Mouse (Mus musculus): ENCODE results near the gene Rps16.

The Rps16 gene

GRCm38 (mm10) chr7:28372251-28373108 lies 22.0 kb downstream of the Rps16 start, which contains the start of gene Plekhg2:
Gene Plekhg2 (minus strand): TSS chr7:28372599.
- in situ Hi-C loops (cut with MboI; ENCODE audit: low sequenced_read_pairs): no loop called here

- in situ Hi-C loops (cut with MboI; ENCODE audit: low sequenced_read_pairs): no loop called here
Observed at GRCm38 (mm10) chr7:28373131-28373581, 22.7 kb downstream of the Rps16 start.

- in situ Hi-C loops (cut with MboI; ENCODE audit: low sequenced_read_pairs): no loop called here
Observed at GRCm38 (mm10) chr7:28373891-28374495, 23.5 kb downstream of the Rps16 start.

- in situ Hi-C loops (cut with MboI; ENCODE audit: low sequenced_read_pairs): no loop called here
Observed at GRCm38 (mm10) chr7:28374647-28375046, 24.2 kb downstream of the Rps16 start.

- in situ Hi-C loops (cut with MboI; ENCODE audit: low sequenced_read_pairs): no loop called here
Observed at GRCm38 (mm10) chr7:28375176-28375921, 24.9 kb downstream of the Rps16 start.

GRCm38 (mm10) chr7:28376011-28376771 lies 25.7 kb downstream of the Rps16 start:
- in situ Hi-C loops (cut with MboI; ENCODE audit: low sequenced_read_pairs): no loop called here

- in situ Hi-C loops (cut with MboI; ENCODE audit: low sequenced_read_pairs): no loop called here
Observed at GRCm38 (mm10) chr7:28377190-28378065, 27.0 kb downstream of the Rps16 start.

GRCm38 (mm10) chr7:28378066-28378690 lies 27.7 kb downstream of the Rps16 start:
- in situ Hi-C loops (cut with MboI; ENCODE audit: low sequenced_read_pairs): no loop called here

- in situ Hi-C loops (cut with MboI; ENCODE audit: low sequenced_read_pairs): no loop called here
Observed at GRCm38 (mm10) chr7:28378769-28379651, 28.6 kb downstream of the Rps16 start.

- in situ Hi-C loops (cut with MboI; ENCODE audit: low sequenced_read_pairs): no loop called here
Observed at GRCm38 (mm10) chr7:28380237-28381016, 30.0 kb downstream of the Rps16 start, which contains the start of gene Zfp36. Gene Zfp36 (minus strand): TSS chr7:28380253.

GRCm38 (mm10) chr7:28381017-28381790 lies 30.8 kb downstream of the Rps16 start:
- in situ Hi-C loops (cut with MboI; ENCODE audit: low sequenced_read_pairs): no loop called here

- in situ Hi-C loops (cut with MboI; ENCODE audit: low sequenced_read_pairs): no loop called here
Observed at GRCm38 (mm10) chr7:28381938-28382337, 31.5 kb downstream of the Rps16 start.

GRCm38 (mm10) chr7:28382347-28382951 lies 32.0 kb downstream of the Rps16 start:
- in situ Hi-C loops (cut with MboI; ENCODE audit: low sequenced_read_pairs): no loop called here

- in situ Hi-C loops (cut with MboI; ENCODE audit: low sequenced_read_pairs): no loop called here
Observed at GRCm38 (mm10) chr7:28382981-28383396, 32.5 kb downstream of the Rps16 start.

- in situ Hi-C loops (cut with MboI; ENCODE audit: low sequenced_read_pairs): no loop called here
Observed at GRCm38 (mm10) chr7:28383606-28384005, 33.2 kb downstream of the Rps16 start.

GRCm38 (mm10) chr7:28384162-28384561 lies 33.7 kb downstream of the Rps16 start:
- in situ Hi-C loops (cut with MboI; ENCODE audit: low sequenced_read_pairs): no loop called here

Data from CH12F3 (cell line).